Mouse (Mus musculus): ENCODE measurements at regions not wholly inside any gene's neighbourhood (a gene's known extent, or its start where the extent isn't known, plus 50 kb on each side); places are given as distances from the start of the nearest gene placed in this dataset.

DNA sequence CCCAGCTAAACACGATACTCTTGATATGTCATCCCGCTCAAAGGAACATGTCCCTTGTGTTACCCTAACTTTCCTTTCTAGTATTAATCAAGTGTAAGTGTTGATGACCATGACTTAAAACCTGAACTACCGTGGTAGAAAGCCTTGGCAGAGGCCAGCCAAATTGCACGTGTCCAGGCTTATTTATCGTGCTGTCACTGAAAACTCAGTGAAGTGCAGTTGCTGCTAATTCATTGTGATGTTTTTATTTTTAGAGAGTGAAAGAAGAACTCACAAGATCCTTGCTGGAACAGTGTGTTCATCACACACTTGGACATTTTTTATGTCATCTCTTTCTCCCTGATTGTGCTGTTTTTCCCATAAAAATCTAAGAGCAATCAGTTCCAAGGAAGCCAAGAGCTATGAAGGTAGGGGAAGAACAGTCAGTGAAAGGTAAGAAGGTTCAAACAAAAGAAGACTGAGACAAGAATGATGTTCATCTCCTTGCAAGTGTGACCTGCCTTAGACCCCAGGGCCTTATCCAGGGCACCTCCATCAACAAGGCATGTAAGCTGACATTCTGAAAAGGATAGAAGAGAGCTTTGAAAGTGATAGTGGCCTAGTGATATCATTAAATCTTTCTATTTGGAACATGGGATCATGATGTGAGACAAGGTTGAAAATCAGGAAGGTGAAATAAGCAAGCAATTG lies 718.9 kb upstream of the Nrsn1 start:
- WGBS = 89% methylated on average over 5 of the region's 5 CpGs
- H3K4me1 ChIP-seq = peaks cover 5% of the 10 kb centered on the region; the same call in 1 of the 2 replicates
- no peak for ATAC-seq (ENCODE audit: low FRiP score)

GRCm38 (mm10) chr13:25984535-25984934 lies 714.2 kb upstream of the Nrsn1 start:
- no peak overlapping the region for H3K9ac ChIP-seq
- peaks cover 15% of the 10 kb centered on the region for H3K4me1 ChIP-seq
- H3K4me2 ChIP-seq = no peak overlapping the region
- WGBS = 63% methylated on average over 1 of the region's 1 CpGs
- peak; percentile 39; the same call in 1 of the 2 replicates for ATAC-seq (ENCODE audit: low FRiP score)
- no peaks in the 10 kb centered on the region for H3K36me3 ChIP-seq (replicated peaks)
- H3K27me3 ChIP-seq = no peaks in the 10 kb centered on the region
- no peak overlapping the region for H3K27ac ChIP-seq
- H3K4me3 ChIP-seq (replicated peaks) = no peak overlapping the region
- H3K9me3 ChIP-seq = no peaks in the 10 kb centered on the region

More for the DNA sequence above, 718.9 kb upstream of the Nrsn1 start:
- Histone ChIP-seq H3K4me3 (replicated peaks) (no peak overlapping the region), H3K27me3 (no peaks in the 10 kb centered on the region), H3K27ac (no peak overlapping the region), H3K36me3 (replicated peaks) (no peaks in the 10 kb centered on the region), H3K9ac (no peak overlapping the region), H3K4me2 (no peak overlapping the region), H3K9me3 (no peaks in the 10 kb centered on the region)

DNA sequence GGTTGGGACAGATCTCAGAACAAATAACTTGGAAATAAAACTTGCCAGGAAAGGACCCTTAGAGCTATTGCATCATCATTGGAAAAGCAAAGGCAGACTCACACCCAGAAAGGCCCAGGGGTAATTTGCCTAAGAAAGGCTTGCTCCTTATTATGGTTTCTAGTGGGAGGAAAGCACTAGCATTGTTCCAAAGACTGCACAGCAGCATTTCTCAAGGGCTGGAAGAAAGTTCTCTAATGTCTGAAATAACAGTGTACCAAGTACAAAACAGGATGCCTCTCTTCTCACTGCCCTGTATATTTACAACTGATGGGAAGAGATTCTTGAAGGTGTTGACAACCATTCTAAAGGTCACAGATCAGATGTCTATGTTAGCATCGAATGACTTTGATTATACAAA lies 713.4 kb upstream of the Nrsn1 start:
- Histone ChIP-seq H3K9me3 (no peaks in the 10 kb centered on the region), H3K4me2 (no peak overlapping the region), H3K36me3 (replicated peaks) (no peaks in the 10 kb centered on the region), H3K27me3 (no peaks in the 10 kb centered on the region), H3K4me1 (peaks cover 15% of the 10 kb centered on the region), H3K27ac (no peak overlapping the region), H3K4me3 (replicated peaks) (no peak overlapping the region), H3K9ac (no peak overlapping the region)
- 82% methylated on average over 1 of the region's 1 CpGs for WGBS
- ATAC-seq (ENCODE audit: low FRiP score) = peak; percentile 11; the same call in 1 of the 2 replicates

DNA sequence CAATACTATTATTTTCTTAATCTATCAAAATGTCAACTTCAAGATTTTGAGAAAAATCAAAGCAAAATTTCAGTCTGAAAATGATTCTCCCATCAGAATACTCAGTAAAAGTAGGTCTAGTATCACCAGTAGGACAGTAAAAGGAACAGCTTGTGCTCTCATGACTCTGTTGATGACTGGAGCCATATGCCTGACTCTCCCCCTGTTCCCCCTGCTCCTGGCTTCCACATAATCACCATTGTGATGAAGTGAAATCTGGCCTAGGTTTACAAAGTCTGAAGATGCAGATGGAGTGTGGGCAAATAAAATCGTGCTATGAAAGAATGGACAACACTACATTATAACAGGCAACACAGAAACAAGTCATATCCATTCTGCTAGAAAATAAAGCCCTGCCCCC lies 708.3 kb upstream of the Nrsn1 start:
- no peak for ATAC-seq (ENCODE audit: low FRiP score)
- Histone ChIP-seq H3K27ac (no peak overlapping the region), H3K9me3 (no peaks in the 10 kb centered on the region), H3K4me3 (replicated peaks) (no peak overlapping the region), H3K27me3 (no peaks in the 10 kb centered on the region), H3K36me3 (replicated peaks) (no peaks in the 10 kb centered on the region), H3K4me2 (no peak overlapping the region), H3K9ac (no peak overlapping the region), H3K4me1 (peaks cover 6% of the 10 kb centered on the region)
- WGBS = 58% methylated on average over 1 of the region's 1 CpGs

GRCm38 (mm10) chr13:25958592-25958991 lies 688.3 kb upstream of the Nrsn1 start:
- Histone ChIP-seq H3K4me3 (replicated peaks) (no peak overlapping the region), H3K27ac (no peak overlapping the region), H3K9me3 (no peaks in the 10 kb centered on the region), H3K36me3 (replicated peaks) (no peaks in the 10 kb centered on the region), H3K9ac (no peak overlapping the region), H3K4me1 (no peaks in the 10 kb centered on the region), H3K4me2 (no peak overlapping the region), H3K27me3 (no peaks in the 10 kb centered on the region)
- ATAC-seq (ENCODE audit: low FRiP score) = no peak

DNA sequence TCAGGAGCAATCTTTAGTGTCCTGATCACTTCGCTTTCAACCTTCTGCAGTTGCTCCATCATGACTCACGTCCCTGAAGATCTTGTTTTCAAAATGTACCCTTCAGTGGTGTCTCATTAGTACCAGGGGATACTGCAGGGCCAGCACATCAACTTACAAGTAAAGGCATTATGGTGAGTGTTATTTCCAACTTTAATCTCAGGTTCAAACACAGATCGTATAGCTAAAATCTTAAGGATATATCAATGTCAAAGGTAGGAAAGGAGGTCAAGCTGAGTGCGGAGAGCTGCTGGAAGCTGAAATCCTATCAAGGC lies 687.8 kb upstream of the Nrsn1 start:
- H3K4me3 ChIP-seq (replicated peaks) = no peak overlapping the region
- H3K9ac ChIP-seq = no peak overlapping the region
- no peak for ATAC-seq (ENCODE audit: low FRiP score)
- H3K36me3 ChIP-seq (replicated peaks) = no peaks in the 10 kb centered on the region
- no peaks in the 10 kb centered on the region for H3K4me1 ChIP-seq
- H3K9me3 ChIP-seq = no peaks in the 10 kb centered on the region
- WGBS = 87% methylated on average over 4 of the region's 4 CpGs
- H3K4me2 ChIP-seq = no peak overlapping the region
- H3K27me3 ChIP-seq = no peaks in the 10 kb centered on the region
- H3K27ac ChIP-seq = no peak overlapping the region

DNA sequence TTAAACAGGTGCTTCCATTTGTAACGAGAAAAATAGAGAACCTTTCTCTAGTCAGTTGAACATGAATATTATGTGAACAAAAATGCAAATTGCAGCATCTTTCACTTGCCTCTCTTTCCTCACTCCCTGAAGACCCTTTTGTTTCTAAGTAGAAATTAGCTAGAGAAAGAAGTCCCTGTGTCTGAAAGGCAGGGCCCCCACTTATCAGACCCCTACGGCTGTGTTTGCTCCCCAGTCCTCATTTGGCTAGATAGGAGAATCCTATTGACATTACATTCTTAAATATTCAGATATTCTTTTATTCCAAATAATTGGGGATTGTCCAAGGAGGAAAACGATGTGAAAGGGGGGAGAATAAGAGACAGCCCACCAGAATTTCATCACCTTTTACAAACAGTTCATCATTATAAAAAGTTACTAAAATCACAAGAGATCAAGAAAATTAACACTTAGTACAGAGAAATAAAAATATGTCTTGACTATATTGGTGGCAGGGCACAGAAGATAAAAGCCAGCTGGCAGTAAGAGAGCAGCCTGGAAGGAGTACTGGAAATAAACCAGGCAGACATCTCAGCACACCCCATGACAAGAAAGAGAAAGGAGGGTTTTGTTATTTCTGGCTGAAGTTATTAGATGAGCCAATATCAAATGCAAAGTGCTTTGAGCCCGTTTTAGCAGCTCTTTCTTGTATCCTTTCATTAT lies 687.3 kb upstream of the Nrsn1 start:
- 38% methylated on average over 4 of the region's 4 CpGs for WGBS
- H3K9me3 ChIP-seq = no peaks in the 10 kb centered on the region
- no peak overlapping the region for H3K9ac ChIP-seq
- H3K27ac ChIP-seq = no peak overlapping the region
- ATAC-seq (ENCODE audit: low FRiP score) = no peak
- no peak overlapping the region for H3K4me2 ChIP-seq
- H3K27me3 ChIP-seq = no peaks in the 10 kb centered on the region
- no peak overlapping the region for H3K4me3 ChIP-seq (replicated peaks)
- no peaks in the 10 kb centered on the region for H3K4me1 ChIP-seq
- H3K36me3 ChIP-seq (replicated peaks) = no peaks in the 10 kb centered on the region

DNA sequence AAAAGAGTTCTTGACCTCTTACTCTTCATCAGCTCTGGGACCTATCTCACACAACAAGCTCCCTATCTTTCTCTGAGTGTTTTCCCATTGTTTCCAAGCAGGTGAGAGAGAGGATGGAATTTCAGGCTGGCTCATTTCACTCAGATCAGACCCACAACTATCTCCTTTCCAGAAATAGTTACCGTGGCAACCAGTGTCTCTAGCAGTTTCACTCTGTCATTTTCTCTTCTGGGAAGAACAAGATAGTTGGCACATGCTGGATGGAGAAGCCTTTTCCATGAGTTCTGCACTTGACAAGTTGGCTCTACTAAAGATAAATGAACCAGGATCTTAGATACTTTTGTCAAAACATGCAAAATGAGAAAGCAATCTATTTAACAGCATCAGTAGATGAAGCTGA lies 667.3 kb upstream of the Nrsn1 start:
- WGBS = 90% methylated on average over 1 of the region's 1 CpGs
- no peak overlapping the region for H3K4me3 ChIP-seq (replicated peaks)
- ATAC-seq (ENCODE audit: low FRiP score) = no peak

GRCm38 (mm10) chr13:25933783-25934182 lies 663.5 kb upstream of the Nrsn1 start:
- no peaks in the 10 kb centered on the region for H3K27me3 ChIP-seq
- 42% methylated on average over 3 of the region's 3 CpGs for WGBS
- H3K4me3 ChIP-seq (replicated peaks) = no peak overlapping the region
- H3K27ac ChIP-seq = peak overlapping the region; percentile 79
- H3K36me3 ChIP-seq (replicated peaks) = no peaks in the 10 kb centered on the region
- ATAC-seq (ENCODE audit: low FRiP score) = no peak
- no peaks in the 10 kb centered on the region for H3K9me3 ChIP-seq
- H3K4me1 ChIP-seq = peaks cover 24% of the 10 kb centered on the region
- no peak overlapping the region for H3K9ac ChIP-seq
- H3K4me2 ChIP-seq = no peak overlapping the region

More for the DNA sequence above, 667.3 kb upstream of the Nrsn1 start:
- Histone ChIP-seq H3K9ac (no peak overlapping the region), H3K27me3 (no peaks in the 10 kb centered on the region), H3K4me1 (peaks cover 12% of the 10 kb centered on the region), H3K4me2 (no peak overlapping the region), H3K9me3 (no peaks in the 10 kb centered on the region), H3K27ac (no peak overlapping the region), H3K36me3 (replicated peaks) (no peaks in the 10 kb centered on the region)

- H3K9ac ChIP-seq = no peak overlapping the region
- WGBS = 7% methylated on average over 3 of the region's 3 CpGs
- H3K4me1 ChIP-seq = peaks cover 24% of the 10 kb centered on the region
- H3K27me3 ChIP-seq = no peaks in the 10 kb centered on the region
- no peak overlapping the region for H3K4me2 ChIP-seq
- no peak overlapping the region for H3K4me3 ChIP-seq (replicated peaks)
- H3K27ac ChIP-seq = peak overlapping the region; percentile 79
- no peaks in the 10 kb centered on the region for H3K9me3 ChIP-seq
- peak; percentile 43; the same call in 1 of the 2 replicates for ATAC-seq (ENCODE audit: low FRiP score)
- no peaks in the 10 kb centered on the region for H3K36me3 ChIP-seq (replicated peaks)
Measured at GRCm38 (mm10) chr13:25933246-25933645, 662.9 kb upstream of the Nrsn1 start.

DNA sequence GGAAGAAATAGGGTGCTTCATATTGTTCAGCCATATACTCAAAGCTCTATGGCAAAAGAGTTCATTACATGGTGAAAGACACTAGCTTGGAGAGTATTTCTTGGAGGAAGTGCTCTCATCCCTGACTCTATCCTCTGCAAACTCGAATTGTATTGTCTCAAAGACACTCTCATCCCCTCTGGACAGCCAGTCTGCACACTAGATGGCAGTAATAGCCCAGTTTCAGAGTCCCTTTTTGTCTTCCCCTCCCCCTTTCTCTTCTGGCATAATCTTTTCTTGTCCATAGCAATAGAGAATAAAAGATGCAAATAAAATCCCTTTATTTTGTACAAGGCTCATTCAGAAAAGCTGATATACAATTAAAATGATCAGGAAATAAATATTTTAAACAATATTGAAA lies 662.5 kb upstream of the Nrsn1 start:
- 0% methylated on average over 1 of the region's 1 CpGs for WGBS
- Histone ChIP-seq H3K27ac (peak overlapping the region; percentile 54), H3K4me1 (peaks cover 24% of the 10 kb centered on the region), H3K9me3 (no peaks in the 10 kb centered on the region), H3K9ac (no peak overlapping the region), H3K27me3 (no peaks in the 10 kb centered on the region), H3K4me2 (no peak overlapping the region), H3K4me3 (replicated peaks) (no peak overlapping the region), H3K36me3 (replicated peaks) (no peaks in the 10 kb centered on the region)
- peak; percentile 88 for ATAC-seq (ENCODE audit: low FRiP score)

DNA sequence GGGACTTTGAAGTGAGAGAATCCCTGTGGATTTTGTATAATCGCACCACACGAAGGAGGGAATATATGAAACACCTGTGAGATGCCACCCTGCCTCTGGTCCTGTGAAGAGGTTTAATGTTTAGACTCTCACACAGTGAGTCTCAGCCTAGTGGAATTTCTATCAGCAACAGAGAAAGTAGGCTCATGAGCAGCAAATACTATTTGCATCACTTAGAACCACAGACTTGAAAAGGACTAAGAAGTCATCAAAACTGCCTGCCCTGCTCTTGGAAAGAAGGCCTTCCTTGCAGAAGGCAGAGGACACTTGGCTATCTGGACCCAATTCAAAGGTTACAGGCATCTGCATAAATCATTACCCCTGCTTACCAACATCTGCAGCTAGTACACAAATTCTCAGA lies 662.1 kb upstream of the Nrsn1 start:
- H3K4me2 ChIP-seq = no peak overlapping the region
- H3K4me1 ChIP-seq = peaks cover 24% of the 10 kb centered on the region
- whole genome bisulfite sequencing = 51% methylated on average over 2 of the region's 2 CpGs

GRCm38 (mm10) chr13:25925685-25926084 lies 655.4 kb upstream of the Nrsn1 start:
- Histone ChIP-seq H3K9me3 (no peaks in the 10 kb centered on the region), H3K4me1 (peaks cover 8% of the 10 kb centered on the region; the same call in 1 of the 2 replicates), H3K27ac (no peak overlapping the region), H3K27me3 (no peaks in the 10 kb centered on the region), H3K4me2 (no peak overlapping the region), H3K9ac (no peak overlapping the region), H3K36me3 (replicated peaks) (no peaks in the 10 kb centered on the region), H3K4me3 (replicated peaks) (no peak overlapping the region)
- 83% methylated on average over 5 of the region's 5 CpGs for WGBS
- no peak for ATAC-seq (ENCODE audit: low FRiP score)

More for the DNA sequence above, 662.1 kb upstream of the Nrsn1 start:
- H3K36me3 ChIP-seq (replicated peaks) = no peaks in the 10 kb centered on the region
- no peak overlapping the region for H3K4me3 ChIP-seq (replicated peaks)
- H3K9me3 ChIP-seq = no peaks in the 10 kb centered on the region
- H3K27me3 ChIP-seq = no peaks in the 10 kb centered on the region
- ATAC-seq (ENCODE audit: low FRiP score) = no peak
- H3K9ac ChIP-seq = no peak overlapping the region
- H3K27ac ChIP-seq = peak overlapping the region; percentile 54

All from forebrain, embryonic 12.5 days (tissue).